Mouse (Mus musculus) layer of hippocampus, postnatal 25 days (tissue): Measurements from ENCODE around the gene Camta2. TPM values are rescaled to one million over a fixed set of nuclear protein-coding genes. Genes with fewer than 3 reads are reported as not detected.
A peak's percentile ranks its signal among the peaks of the same experiment; 100 is the strongest.

ENCODE experiments used
- DNase-seq, 2 experiments: peaks; one replicate each; pipeline ENCODE4 v3.0.0; 2022; ENCODE audit warnings: mixed read lengths in 2 of 2, low spot score in 1 of 2; ENCODE audit errors: extremely low spot score in 1 of 2
- total RNA-seq, 2 experiments: library from RNA; stranded (reverse); gene quantifications; 2 replicates each; pipeline ENCODE4 v1.2.3; 2021

Gene Camta2
- total RNA-seq, 2 experiments from 2014 or later: 326 to 389 TPM

- no peak for DNase-seq
Measured at GRCm38 (mm10) chr11:70651391-70651790, 36.5 kb downstream of the Camta2 start.

GRCm38 (mm10) chr11:70650322-70651175 is 37.4 kb downstream of the Camta2 start:
- no peak for DNase-seq

- no peak for DNase-seq
Measured at GRCm38 (mm10) chr11:70649185-70649734, 38.6 kb downstream of the Camta2 start.

GRCm38 (mm10) chr11:70648512-70648911 is 39.4 kb downstream of the Camta2 start:
- no peak for DNase-seq

GRCm38 (mm10) chr11:70647716-70648420 is 40.0 kb downstream of the Camta2 start:
- DNase-seq: no peak

GRCm38 (mm10) chr11:70646691-70647650 is 40.9 kb downstream of the Camta2 start, which contains the start of the genes Rnf167 and Slc25a11:
Rnf167 (plus strand) TSS chr11:70647235.
Slc25a11 (minus strand) TSS chr11:70647479.
- DNase-seq: peak; percentile 81 to 85

GRCm38 (mm10) chr11:70646259-70646555 is 41.7 kb downstream of the Camta2 start:
- DNase-seq: no peak

- DNase-seq: no peak
Measured at GRCm38 (mm10) chr11:70645461-70646258, 42.2 kb downstream of the Camta2 start.

GRCm38 (mm10) chr11:70644564-70645103 is 43.3 kb downstream of the Camta2 start:
- no peak for DNase-seq

- no peak for DNase-seq
Measured at GRCm38 (mm10) chr11:70643051-70643450, 44.9 kb downstream of the Camta2 start.

- DNase-seq: no peak
Measured at GRCm38 (mm10) chr11:70641241-70641640, 46.7 kb downstream of the Camta2 start.

GRCm38 (mm10) chr11:70639976-70640375 is 47.9 kb downstream of the Camta2 start:
- no peak for DNase-seq

GRCm38 (mm10) chr11:70638714-70639278 is 49.1 kb downstream of the Camta2 start, which contains the start of gene Gp1ba:
Gp1ba (plus strand) TSS chr11:70639122.
- DNase-seq: no peak

GRCm38 (mm10) chr11:70638293-70638692 is 49.6 kb downstream of the Camta2 start:
- no peak for DNase-seq

- no peak for DNase-seq
Measured at GRCm38 (mm10) chr11:70637764-70638163, 50.1 kb downstream of the Camta2 start.

GRCm38 (mm10) chr11:70635601-70636000 is 52.3 kb downstream of the Camta2 start:
- no peak for DNase-seq

- no peak for DNase-seq
Measured at GRCm38 (mm10) chr11:70630129-70630528, 57.8 kb downstream of the Camta2 start.

GRCm38 (mm10) chr11:70629557-70629956 is 58.3 kb downstream of the Camta2 start:
- DNase-seq: no peak

- no peak for DNase-seq
Measured at GRCm38 (mm10) chr11:70628431-70628830, 59.5 kb downstream of the Camta2 start.
